Mouse (Mus musculus) heart, embryonic 13.5 days (tissue): ENCODE results near the gene Pde5a. TPM values are rescaled to one million over a fixed set of nuclear protein-coding genes. Genes with fewer than 3 reads are reported as not detected.
A peak's percentile ranks its signal among the peaks of the same experiment; 100 is the strongest.

Source experiments
- ATAC-seq: fragments of 200-750 bp; cut with Nextera tagmentation; 2 replicates; pipeline ENCODE4 v1.8.0; 2017; ENCODE audit warnings: moderate TSS enrichment; ENCODE audit not compliant: insufficient number of reproducible peaks, low FRiP score, low TSS enrichment; ENCODE audit errors: extremely low read depth
- H3K27ac ChIP-seq: fragments of 300-500 bp; sonication (generic); replicated peaks from 2 replicates; pipeline ENCODE4 v1.5.1; 2015; ENCODE audit warnings: moderate library complexity, mild to moderate bottlenecking, inconsistent platforms
- H3K27me3 ChIP-seq: fragments of 300-500 bp; sonication (generic); replicated peaks from 2 replicates; pipeline ENCODE4 v1.6.1; 2015; ENCODE audit warnings: mild to moderate bottlenecking, inconsistent platforms
- H3K36me3 ChIP-seq: fragments of 300-500 bp; sonication (generic); 2 replicates; pipeline ENCODE4 v1.6.1; 2015; ENCODE audit warnings: mild to moderate bottlenecking, inconsistent platforms
- H3K4me1 ChIP-seq: fragments of 300-500 bp; sonication (generic); 2 replicates; pipeline ENCODE4 v1.6.1; 2015; ENCODE audit warnings: inconsistent platforms
- H3K4me2 ChIP-seq: fragments of 300-500 bp; sonication (generic); 2 replicates; pipeline ENCODE4 v1.6.1; 2015; ENCODE audit warnings: inconsistent platforms, mild to moderate bottlenecking, moderate library complexity
- H3K4me3 ChIP-seq: fragments of 300-500 bp; sonication (generic); 2 replicates; pipeline ENCODE4 v1.5.1; 2015; ENCODE audit warnings: moderate library complexity, mild to moderate bottlenecking, inconsistent platforms
- H3K9ac ChIP-seq: fragments of 300-500 bp; sonication (generic); 2 replicates; pipeline ENCODE4 v1.6.1; 2015; ENCODE audit warnings: inconsistent platforms, mild to moderate bottlenecking, moderate library complexity
- H3K9me3 ChIP-seq: fragments of 300-500 bp; sonication (generic); 2 replicates; pipeline ENCODE4 v1.6.1; 2016; ENCODE audit warnings: inconsistent platforms
- WGBS: fragments of 180-500 bp; shearing (Covaris S2); methylation state at CpG from one replicate; pipeline ENCODE4 v1.1.7; 2015; ENCODE audit warnings: mixed read lengths; 5-methylcytosine and 5-hydroxymethylcytosine counted together
- polyA plus RNA-seq: library from polyadenylated mRNA; unstranded; fragments of >200 nt; fragmentation: Nextera tagmentation; extraction: Ambion mirVana; gene quantifications from 2 replicates; pipeline ENCODE4 v1.2.1, GENCODE M21; 2015

Gene Pde5a
- polyA plus RNA-seq, 1 experiment from 2014 or later: 3.2 TPM

DNA sequence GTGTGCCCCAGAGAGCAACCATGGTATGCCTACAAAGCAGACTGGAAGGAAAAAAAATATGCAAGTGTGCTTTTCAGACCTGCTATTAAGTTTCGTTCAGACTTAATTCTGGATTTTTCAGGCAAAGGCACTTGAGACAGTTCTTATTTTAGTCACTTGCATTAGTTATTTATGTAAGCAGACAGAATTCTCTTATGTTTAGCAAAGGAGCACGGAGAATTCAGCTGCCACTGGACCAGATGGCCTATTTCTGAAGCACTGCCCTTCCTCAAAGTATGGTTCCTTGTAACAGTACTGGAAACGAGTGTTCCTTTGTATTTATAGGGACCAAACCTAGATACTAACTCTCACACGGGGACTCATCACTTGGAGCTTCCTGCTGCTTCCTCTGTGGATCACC lies 38.2 kb downstream of the Pde5a start:
- ATAC-seq: no peak
- Histone ChIP-seq H3K4me2 (no peak overlapping the region), H3K27me3 (no peaks in the 10 kb centered on the region), H3K9ac (no peak overlapping the region), H3K36me3 (peaks cover 2% of the 10 kb centered on the region), H3K27ac (no peak overlapping the region), H3K4me3 (no peak overlapping the region), H3K9me3 (no peaks in the 10 kb centered on the region), H3K4me1 (no peaks in the 10 kb centered on the region)
- 51% methylated on average over 4 of the region's 4 CpGs for WGBS

- no peak for ATAC-seq
- no peaks in the 10 kb centered on the region for H3K4me1 ChIP-seq
- no peaks in the 10 kb centered on the region for H3K27me3 ChIP-seq
- 71% methylated on average over 5 of the region's 5 CpGs for WGBS
- no peaks in the 10 kb centered on the region for H3K9me3 ChIP-seq
- no peak overlapping the region for H3K4me2 ChIP-seq
- no peak overlapping the region for H3K9ac ChIP-seq
- H3K27ac ChIP-seq: no peak overlapping the region
- H3K36me3 ChIP-seq: no peaks in the 10 kb centered on the region
- H3K4me3 ChIP-seq: no peak overlapping the region
Observed at GRCm38 (mm10) chr3:122767841-122768240, 39.1 kb downstream of the Pde5a start.

- no peak overlapping the region for H3K9ac ChIP-seq
- no peak overlapping the region for H3K27ac ChIP-seq
- peaks cover 9% of the 10 kb centered on the region; the same call in 1 of the 2 replicates for H3K36me3 ChIP-seq
- no peak for ATAC-seq
- no peaks in the 10 kb centered on the region; the same call in 1 of the 2 replicates for H3K4me1 ChIP-seq
- no peaks in the 10 kb centered on the region for H3K27me3 ChIP-seq
- 69% methylated on average over 6 of the region's 6 CpGs for WGBS
- H3K4me3 ChIP-seq: no peak overlapping the region
- H3K9me3 ChIP-seq: no peaks in the 10 kb centered on the region
- H3K4me2 ChIP-seq: no peak overlapping the region
Observed at GRCm38 (mm10) chr3:122781417-122781816, 52.7 kb downstream of the Pde5a start.

DNA sequence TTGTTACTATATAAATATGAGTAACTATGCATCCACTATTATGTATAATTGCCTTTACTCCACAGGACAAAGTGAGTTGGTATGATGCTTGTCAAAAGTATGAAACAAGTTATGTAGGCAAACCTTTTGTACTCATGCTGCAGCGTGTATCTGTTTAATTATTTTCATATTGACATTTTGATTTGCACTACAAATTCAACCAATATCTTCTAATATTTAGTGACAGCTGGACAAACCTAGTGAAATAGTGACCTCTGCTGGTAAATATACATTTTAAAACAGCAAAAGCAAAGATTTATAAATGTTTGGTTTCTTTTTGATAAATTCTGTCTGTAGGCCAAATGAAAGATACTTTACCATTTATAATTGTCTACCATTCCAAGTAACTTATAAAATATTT lies 55.5 kb downstream of the Pde5a start:
- peaks cover 10% of the 10 kb centered on the region; the same call in 1 of the 2 replicates for H3K36me3 ChIP-seq
- no peak overlapping the region for H3K9ac ChIP-seq
- no peaks in the 10 kb centered on the region for H3K27me3 ChIP-seq
- H3K4me3 ChIP-seq: no peak overlapping the region
- H3K4me2 ChIP-seq: no peak overlapping the region
- WGBS: 46% methylated on average over 1 of the region's 1 CpGs
- H3K27ac ChIP-seq: no peak overlapping the region
- H3K9me3 ChIP-seq: no peaks in the 10 kb centered on the region
- ATAC-seq: no peak
- H3K4me1 ChIP-seq: no peaks in the 10 kb centered on the region; the same call in 1 of the 2 replicates

GRCm38 (mm10) chr3:122788314-122788713 lies 59.6 kb downstream of the Pde5a start:
- no peak overlapping the region for H3K9ac ChIP-seq
- ATAC-seq: no peak
- H3K36me3 ChIP-seq: peaks cover 21% of the 10 kb centered on the region
- no peak overlapping the region for H3K4me3 ChIP-seq
- no peak overlapping the region for H3K27ac ChIP-seq
- H3K9me3 ChIP-seq: 0 out of 2 replicates have a peak, but pooled peaks cover 3% of the 10 kb centered on the region
- 91% methylated on average over 9 of the region's 9 CpGs for WGBS
- H3K4me1 ChIP-seq: no peaks in the 10 kb centered on the region
- no peak overlapping the region for H3K4me2 ChIP-seq
- no peaks in the 10 kb centered on the region for H3K27me3 ChIP-seq

DNA sequence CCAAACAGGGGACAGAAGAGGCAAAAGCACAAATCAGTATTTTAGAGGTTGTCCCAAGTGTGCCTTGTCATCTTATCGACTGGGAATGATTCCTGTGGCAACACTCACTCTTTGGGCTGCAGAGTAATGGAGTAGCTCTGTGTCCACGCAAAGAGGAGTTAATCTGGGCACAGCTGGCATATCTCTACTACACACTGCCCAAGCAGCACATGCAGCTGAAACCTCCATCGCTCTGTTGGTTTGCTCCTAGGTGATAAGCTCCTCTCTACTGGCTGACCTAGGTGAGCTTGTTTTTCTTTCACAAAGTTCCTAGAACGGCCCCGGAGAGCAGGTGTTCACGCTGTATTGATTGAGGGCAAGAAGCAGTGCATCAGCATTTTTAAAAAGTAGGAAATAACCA lies 60.8 kb downstream of the Pde5a start:
- Histone ChIP-seq H3K4me2 (no peak overlapping the region), H3K36me3 (peaks cover 21% of the 10 kb centered on the region), H3K27me3 (no peaks in the 10 kb centered on the region), H3K4me1 (peaks cover 8% of the 10 kb centered on the region), H3K27ac (no peak overlapping the region), H3K9ac (no peak overlapping the region), H3K4me3 (no peak overlapping the region), H3K9me3 (0 out of 2 replicates have a peak, but pooled peaks cover 3% of the 10 kb centered on the region)
- no peak for ATAC-seq
- 82% methylated on average over 6 of the region's 6 CpGs for WGBS

- no peak overlapping the region for H3K27ac ChIP-seq
Observed at GRCm38 (mm10) chr3:122800050-122800449, 71.3 kb downstream of the Pde5a start.

DNA sequence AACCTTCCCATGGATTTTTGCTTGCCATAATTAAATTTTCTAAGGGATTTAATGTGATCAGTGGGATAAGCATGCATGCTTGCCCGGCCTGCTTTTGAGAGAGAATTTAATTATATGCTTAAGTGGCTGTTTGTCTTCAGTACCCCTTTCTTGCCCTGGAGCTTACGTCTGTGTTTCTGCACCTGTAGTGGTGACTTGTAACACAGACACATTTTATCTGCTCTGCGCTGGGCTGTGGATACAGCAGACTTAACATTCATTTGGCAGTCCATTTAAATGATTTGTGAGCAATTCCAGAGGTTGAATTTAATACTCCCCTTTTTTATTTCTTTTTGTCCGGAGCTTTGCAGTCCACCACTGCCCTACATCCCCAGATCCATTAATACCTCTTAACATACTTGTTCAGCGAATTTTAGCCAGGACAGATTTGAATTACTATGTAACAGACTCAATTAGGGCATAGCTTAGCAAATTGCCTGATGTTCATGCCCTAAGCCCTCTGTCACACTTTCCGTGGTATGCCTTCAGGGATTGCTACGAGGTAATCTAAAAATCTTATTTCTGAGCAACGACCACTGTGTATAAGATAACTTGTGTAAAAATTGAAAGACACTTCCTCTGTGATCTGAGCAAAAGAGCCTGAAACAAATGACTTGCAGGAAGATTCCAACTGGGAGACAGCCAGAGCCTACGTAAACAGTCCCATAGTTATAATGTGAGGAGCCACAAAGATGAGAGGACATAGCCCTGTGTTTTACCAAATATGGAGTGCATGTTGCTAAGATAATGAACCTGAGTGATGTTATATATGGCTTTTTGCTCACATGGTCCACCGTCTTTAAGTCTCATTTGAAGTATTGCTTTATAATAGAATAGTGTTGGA lies 72.0 kb downstream of the Pde5a start:
- H3K9ac ChIP-seq: no peak overlapping the region
- no peak overlapping the region for H3K27ac ChIP-seq
- H3K27me3 ChIP-seq: no peaks in the 10 kb centered on the region
- WGBS: 66% methylated on average over 10 of the region's 10 CpGs
- no peak overlapping the region for H3K4me3 ChIP-seq
- H3K9me3 ChIP-seq: no peaks in the 10 kb centered on the region
- no peak for ATAC-seq
- H3K36me3 ChIP-seq: peaks cover 20% of the 10 kb centered on the region
- H3K4me1 ChIP-seq: 0 out of 2 replicates have a peak, but pooled peaks cover 3% of the 10 kb centered on the region
- no peak overlapping the region for H3K4me2 ChIP-seq

More at GRCm38 (mm10) chr3:122800050-122800449, 71.3 kb downstream of the Pde5a start:
- Histone ChIP-seq H3K9me3 (no peaks in the 10 kb centered on the region), H3K36me3 (peaks cover 20% of the 10 kb centered on the region), H3K27me3 (no peaks in the 10 kb centered on the region), H3K4me2 (no peak overlapping the region), H3K9ac (no peak overlapping the region), H3K4me3 (no peak overlapping the region), H3K4me1 (0 out of 2 replicates have a peak, but pooled peaks cover 3% of the 10 kb centered on the region)
- WGBS: 74% methylated on average over 6 of the region's 6 CpGs
- no peak for ATAC-seq

- Histone ChIP-seq H3K9me3 (no peaks in the 10 kb centered on the region), H3K4me2 (no peak overlapping the region), H3K27ac (peak overlapping the region; percentile 29), H3K27me3 (no peaks in the 10 kb centered on the region), H3K9ac (no peak overlapping the region), H3K4me3 (no peak overlapping the region), H3K4me1 (0 out of 2 replicates have a peak, but pooled peaks cover 3% of the 10 kb centered on the region), H3K36me3 (peaks cover 20% of the 10 kb centered on the region)
- 79% methylated on average over 15 of the region's 15 CpGs for WGBS
- ATAC-seq: no peak
Observed at GRCm38 (mm10) chr3:122801436-122802221, 72.9 kb downstream of the Pde5a start.

- Histone ChIP-seq H3K9ac (no peak overlapping the region), H3K27ac (no peak overlapping the region), H3K36me3 (peaks cover 19% of the 10 kb centered on the region), H3K4me3 (no peak overlapping the region), H3K9me3 (peaks cover 3% of the 10 kb centered on the region; the same call in 1 of the 2 replicates), H3K4me1 (no peaks in the 10 kb centered on the region), H3K27me3 (no peaks in the 10 kb centered on the region), H3K4me2 (no peak overlapping the region)
- WGBS: 92% methylated on average over 8 of the region's 8 CpGs
- no peak for ATAC-seq
Observed at GRCm38 (mm10) chr3:122807313-122807712, 78.6 kb downstream of the Pde5a start.
